Mouse (Mus musculus): ENCODE results near the gene Serinc3.
"Not testable (repeated sequence)": the region's sequence is repeated elsewhere in the genome, so short reads cannot be mapped to it uniquely, and the experiment has no call there.

The Serinc3 gene

GRCm38 (mm10) chr2:163644575-163645385 is at the start of gene Serinc3:
Gene Serinc3 (minus strand): TSS chr2:163645131.
- peak; percentile 100 for DNase-seq

DNA sequence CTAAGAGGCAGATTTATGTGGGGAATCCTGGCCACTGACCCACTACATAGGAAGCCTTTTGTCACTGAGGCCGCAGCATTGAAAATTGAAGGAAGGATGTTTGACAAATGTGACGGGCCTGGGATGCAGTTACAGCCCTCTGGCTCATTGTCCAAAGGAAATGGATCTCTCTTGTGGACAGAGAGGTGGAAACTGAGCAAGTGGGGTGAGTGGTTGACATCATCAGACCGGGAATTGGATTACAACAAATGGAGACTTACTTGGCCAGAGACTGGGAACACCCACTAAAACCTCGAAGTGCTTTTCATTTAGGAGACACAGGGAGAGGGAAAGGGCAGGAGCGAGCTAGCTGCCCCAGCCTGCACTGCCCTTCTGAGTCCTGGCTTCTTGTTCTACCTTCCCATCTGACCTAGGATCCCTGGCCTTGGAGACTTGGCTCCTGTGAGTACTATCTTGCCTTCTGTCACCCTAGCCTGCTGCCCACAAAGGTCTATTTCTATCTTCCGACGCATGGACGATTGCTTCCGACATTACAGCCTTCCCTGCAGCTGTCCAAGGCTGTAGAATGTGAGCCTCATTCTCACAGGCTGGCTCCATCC is 48.9 kb upstream of the Serinc3 start:
- peak; percentile 60 for DNase-seq

- DNase-seq = no peak
Observed at GRCm38 (mm10) chr2:163692873-163693612, 48.1 kb upstream of the Serinc3 start.

GRCm38 (mm10) chr2:163691846-163692605 is 47.1 kb upstream of the Serinc3 start:
- no peak for DNase-seq

DNA sequence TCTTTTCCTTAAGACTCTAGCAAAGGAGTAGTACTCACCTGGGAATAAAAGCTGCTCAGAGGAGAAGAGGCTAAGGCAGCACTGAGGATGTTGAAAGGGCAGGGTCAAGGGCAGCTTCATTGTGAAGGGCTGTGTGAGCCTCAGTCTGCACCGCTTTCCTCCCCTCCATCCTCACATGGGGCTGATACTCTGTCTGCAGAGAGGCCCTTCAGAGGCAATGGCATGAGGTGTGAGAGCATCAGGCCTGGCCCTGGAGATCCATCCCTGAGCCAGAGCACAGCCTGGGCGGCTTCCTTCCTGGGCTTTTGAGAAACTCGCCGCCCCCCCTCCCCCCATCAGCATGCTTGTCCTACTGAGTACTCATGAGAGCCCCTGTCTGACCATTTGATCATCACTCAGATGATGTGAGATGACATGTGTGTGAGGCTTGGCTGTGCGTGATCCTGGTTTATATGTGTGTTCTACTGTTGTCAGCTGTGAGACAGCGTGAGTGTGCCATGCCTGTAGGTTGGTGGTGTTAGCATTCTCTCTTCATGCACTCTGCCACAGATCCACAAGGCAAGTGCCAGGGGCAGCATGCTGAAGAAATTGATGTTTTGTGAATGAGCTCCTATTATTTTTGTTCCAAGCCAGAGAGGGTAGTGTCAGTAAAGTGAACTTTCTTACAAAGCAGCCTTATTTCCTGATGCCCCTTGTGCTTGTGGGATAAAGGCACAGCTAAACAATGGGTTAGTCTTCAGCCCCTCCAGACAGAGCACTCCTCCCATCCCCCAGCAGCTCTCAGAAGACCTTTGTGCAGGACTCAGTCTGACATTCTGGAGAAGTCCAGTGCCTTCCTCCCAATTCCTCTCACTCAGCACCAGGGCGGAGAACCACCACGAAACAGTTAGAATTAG is 45.7 kb upstream of the Serinc3 start:
- DNase-seq = no peak

- DNase-seq = no peak
Observed at GRCm38 (mm10) chr2:163689771-163690170, 44.8 kb upstream of the Serinc3 start.

- DNase-seq = not testable (repeated sequence)
Observed at GRCm38 (mm10) chr2:163688377-163688776, 43.4 kb upstream of the Serinc3 start.

DNA sequence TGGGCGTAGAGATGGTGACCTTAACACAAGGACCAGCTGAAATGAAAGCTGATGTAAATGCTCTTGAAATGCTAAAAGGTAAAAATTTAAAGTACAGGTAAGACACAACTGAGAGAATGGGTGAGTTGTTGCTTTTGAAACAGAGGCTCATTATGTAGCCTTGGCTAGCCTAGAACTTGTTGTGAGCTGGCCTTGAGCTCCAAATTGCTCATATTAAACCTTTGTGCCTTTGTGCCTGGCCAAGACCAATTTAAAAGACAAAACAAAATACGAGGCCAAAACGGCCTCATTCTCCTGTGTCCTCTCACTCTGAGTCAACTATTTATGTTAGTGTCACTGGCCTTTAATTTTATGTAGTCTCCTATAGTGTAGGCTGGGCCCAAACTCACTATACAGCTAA is 42.0 kb upstream of the Serinc3 start:
- no peak for DNase-seq

DNA sequence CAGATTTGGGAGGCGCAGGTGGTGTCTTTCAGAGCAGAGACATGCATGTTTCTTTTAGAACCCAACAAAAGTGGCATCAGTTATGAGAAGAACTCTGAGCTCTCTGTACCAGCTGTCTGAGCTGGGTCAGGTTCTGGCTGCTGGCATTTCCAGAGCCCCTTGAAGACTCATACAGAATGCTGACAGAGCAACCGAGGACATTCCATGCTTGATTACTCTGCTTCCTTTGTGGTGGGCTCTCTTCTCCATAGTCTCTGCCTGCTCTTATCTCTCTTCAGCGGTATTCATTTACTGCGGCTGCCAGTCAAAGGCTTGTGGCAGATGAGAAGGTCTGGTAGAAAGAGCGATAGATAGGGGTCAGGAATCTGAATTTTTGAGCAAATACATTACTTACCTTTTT is 41.3 kb upstream of the Serinc3 start:
- no peak for DNase-seq

DNA sequence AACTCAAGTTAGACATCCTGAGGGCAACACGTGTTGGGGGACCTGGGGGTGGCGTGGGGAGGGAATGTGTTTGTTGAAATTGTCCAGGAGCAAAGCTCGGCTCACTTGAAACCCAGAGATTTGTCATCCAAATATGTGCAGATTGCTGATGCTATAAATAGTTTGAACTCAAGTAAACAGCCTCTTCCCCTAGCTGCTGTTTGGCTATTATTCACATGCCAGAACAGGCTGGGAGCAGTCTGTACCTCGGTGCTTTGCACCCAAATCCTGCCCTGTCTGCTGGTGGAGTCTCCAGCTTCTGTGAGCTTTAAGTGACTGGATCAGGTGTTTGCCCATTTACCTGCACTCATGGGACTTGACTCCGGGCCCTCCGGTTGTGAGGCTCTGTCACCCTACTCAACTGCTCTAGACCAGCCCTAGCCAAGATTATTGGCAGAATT is 40.9 kb upstream of the Serinc3 start:
- DNase-seq = peak; percentile 70

GRCm38 (mm10) chr2:163685287-163685686 is 40.4 kb upstream of the Serinc3 start:
- DNase-seq = no peak

DNA sequence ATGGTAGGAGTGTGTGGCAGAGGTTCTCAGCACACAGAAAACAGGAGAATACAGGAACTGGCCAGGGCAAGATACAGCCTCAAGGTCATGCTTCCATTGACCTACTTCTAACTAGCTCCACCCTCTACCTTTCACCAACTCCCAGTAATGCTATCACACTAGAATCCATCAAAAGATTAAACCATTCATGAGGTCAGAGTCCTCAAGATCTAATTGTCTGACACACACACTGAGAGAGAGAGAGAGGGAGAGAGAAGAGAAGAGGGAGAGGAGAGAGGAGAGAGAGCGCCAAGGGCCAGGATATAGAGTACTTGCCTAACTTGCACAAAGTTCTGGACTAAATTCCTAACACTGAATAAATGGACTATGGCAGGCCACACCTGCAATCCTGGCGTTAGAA is 37.4 kb upstream of the Serinc3 start:
- no peak for DNase-seq

- DNase-seq = no peak
Observed at GRCm38 (mm10) chr2:163676745-163677144, 31.8 kb upstream of the Serinc3 start.

- DNase-seq = no peak
Observed at GRCm38 (mm10) chr2:163676321-163676720, 31.4 kb upstream of the Serinc3 start.

- DNase-seq = no peak
Observed at GRCm38 (mm10) chr2:163675662-163676061, 30.7 kb upstream of the Serinc3 start.

DNA sequence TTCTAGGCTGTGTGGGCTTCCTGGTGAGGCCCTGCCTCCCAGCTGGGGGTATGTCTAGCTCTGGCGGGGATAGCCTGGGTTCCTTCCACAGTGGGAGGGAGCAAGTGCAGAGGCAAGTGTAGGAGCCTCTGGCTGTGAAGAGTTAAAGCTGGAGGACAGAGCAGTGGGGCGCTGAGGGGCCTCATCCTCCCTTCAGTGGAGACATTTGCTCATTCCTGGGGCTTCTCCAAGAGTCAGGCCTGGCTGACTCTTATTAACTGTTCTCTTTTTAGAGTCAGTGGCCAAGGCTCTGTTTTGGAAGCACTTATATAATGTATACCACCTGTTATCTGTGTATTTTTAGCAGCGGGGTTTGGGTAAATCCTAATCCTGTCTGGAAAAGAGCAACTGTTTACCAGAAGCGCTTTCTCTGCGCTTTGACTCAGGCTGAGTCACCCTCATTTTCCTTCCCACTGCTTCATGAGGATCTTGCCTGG is 30.3 kb upstream of the Serinc3 start:
- peak; percentile 50 for DNase-seq

DNA sequence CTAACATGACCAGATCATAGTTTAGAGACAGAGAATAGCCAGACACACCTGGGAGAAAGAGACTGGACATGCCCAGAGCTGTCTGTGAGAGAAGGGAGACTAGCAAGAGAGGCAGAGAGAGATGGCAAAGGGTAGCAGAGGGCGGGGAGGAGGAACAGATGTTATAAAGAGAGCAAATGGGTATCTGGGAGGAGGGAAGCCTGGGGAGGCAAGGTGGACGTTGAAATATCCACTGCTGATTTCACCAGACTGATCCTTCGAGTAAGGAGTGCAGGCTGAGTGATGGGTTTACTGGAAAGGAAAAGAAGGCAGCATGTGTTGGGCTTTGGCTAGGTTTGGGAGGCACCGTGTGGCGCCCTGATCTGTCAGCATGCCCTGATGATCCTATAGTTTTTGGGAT is 29.5 kb upstream of the Serinc3 start:
- no peak for DNase-seq

GRCm38 (mm10) chr2:163670872-163671594 is 26.1 kb upstream of the Serinc3 start:
- DNase-seq = peak; percentile 37

DNA sequence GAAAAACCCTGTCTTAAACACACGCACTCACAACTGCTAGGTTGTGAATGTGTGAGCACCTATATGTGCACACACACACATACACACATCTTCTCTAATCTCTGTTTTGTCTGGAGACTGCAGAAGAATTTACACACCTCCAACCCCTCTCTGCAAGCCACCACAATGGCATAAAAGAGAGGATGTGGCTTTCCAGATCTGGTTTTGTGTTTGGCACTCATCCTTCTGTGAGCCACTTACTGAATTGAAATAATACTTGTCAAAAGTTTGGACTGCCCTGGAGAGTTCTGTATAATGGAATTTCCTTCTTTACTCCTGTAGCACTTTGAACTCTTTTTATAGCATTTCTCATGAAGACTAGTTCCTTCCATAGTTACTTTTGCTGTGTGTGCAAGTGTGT is 22.1 kb upstream of the Serinc3 start:
- no peak for DNase-seq

GRCm38 (mm10) chr2:163663930-163664329 is 19.0 kb upstream of the Serinc3 start:
- no peak for DNase-seq

GRCm38 (mm10) chr2:163662698-163663221 is 17.8 kb upstream of the Serinc3 start:
- no peak for DNase-seq
